Mouse (Mus musculus) limb, embryonic 14.5 days (tissue): ENCODE data around the gene Lrrfip2. TPM values are rescaled to one million over a fixed set of nuclear protein-coding genes. Genes with fewer than 3 reads are reported as not detected.

Experiments used
- ATAC-seq: fragments of 200-750 bp; cut with Nextera tagmentation; 2 replicates; pipeline ENCODE4 v1.8.0; 2017; ENCODE audit warnings: low read depth, moderate number of reproducible peaks, moderate TSS enrichment; ENCODE audit not compliant: low FRiP score
- DNase-seq: peaks from one replicate; pipeline ENCODE4 v3.0.0-alpha.2; 2015; ENCODE audit warnings: low spot score
- H3K27ac ChIP-seq: fragments of 300-500 bp; sonication (generic); replicated peaks from 2 replicates; pipeline ENCODE4 v1.5.1; 2014; ENCODE audit warnings: low read depth, mild to moderate bottlenecking, low read length, moderate library complexity, mixed read lengths
- H3K27me3 ChIP-seq: fragments of 300-500 bp; sonication (generic); 2 replicates; pipeline ENCODE4 v1.6.1; 2014; ENCODE audit warnings: low read length, mixed read lengths; ENCODE audit not compliant: control insufficient read depth, insufficient read depth
- H3K36me3 ChIP-seq: fragments of 300-500 bp; sonication (generic); 2 replicates; pipeline ENCODE4 v1.6.1; 2014; ENCODE audit warnings: mild to moderate bottlenecking, low read length, moderate library complexity, mixed read lengths; ENCODE audit not compliant: control insufficient read depth, insufficient read depth
- H3K4me1 ChIP-seq: fragments of 300-500 bp; sonication (generic); 2 replicates; pipeline ENCODE4 v1.6.1; 2014; ENCODE audit warnings: antibody characterized with exemption, low read length, mixed read lengths; ENCODE audit not compliant: control insufficient read depth, insufficient read depth
- H3K4me2 ChIP-seq: fragments of 300-500 bp; sonication (generic); replicated peaks from 2 replicates; pipeline ENCODE4 v1.6.1; 2014; ENCODE audit warnings: low read depth, mild to moderate bottlenecking, low read length, moderate library complexity; ENCODE audit not compliant: severe bottlenecking
- H3K4me3 ChIP-seq: fragments of 300-500 bp; sonication (generic); replicated peaks from 2 replicates; pipeline ENCODE4 v1.5.1; 2014; ENCODE audit warnings: low read length
- H3K9ac ChIP-seq: fragments of 300-500 bp; sonication (generic); 2 replicates; pipeline ENCODE4 v1.6.1; 2014; ENCODE audit warnings: mild to moderate bottlenecking, low read depth, low read length, moderate library complexity; ENCODE audit not compliant: severe bottlenecking
- H3K9me3 ChIP-seq: fragments of 300-500 bp; sonication (generic); 2 replicates; pipeline ENCODE4 v1.6.1; 2016; ENCODE audit warnings: low read length; ENCODE audit not compliant: control insufficient read depth
- POLR2A ChIP-seq: fragments of 200-500 bp; IDR thresholded peaks from 2 replicates; pipeline ENCODE4 v1.8.0; 2012; ENCODE audit warnings: inconsistent platforms, mild to moderate bottlenecking, moderate library complexity, borderline replicate concordance; ENCODE audit not compliant: insufficient read depth, insufficient read length; ENCODE audit errors: extremely low read depth
- WGBS: fragments of 180-500 bp; shearing (Covaris S2); extraction: QIAGEN DNeasy Blood & Tissue Kit; methylation state at CpG from one replicate; pipeline ENCODE4 v1.1.7; 2014; 5-methylcytosine and 5-hydroxymethylcytosine counted together
- polyA plus RNA-seq, 2 experiments: library from polyadenylated mRNA; depleted of rRNA in 1 of 2; stranded (reverse) in 1 of 2; unstranded in 1 of 2; fragments of >200 nt; fragmentation: Nextera tagmentation in 1 of 2; extraction: Ambion mirVana in 1 of 2; gene quantifications; 2 replicates each; pipeline versions ENCODE4 v1.2.1 to v1.2.3; 2012 to 2014

Lrrfip2 gene
- polyA plus RNA-seq, 2 experiments = 36.6 to 37.4 TPM

- no peak for ATAC-seq
- H3K36me3 ChIP-seq = no peaks in the 10 kb centered on the region
- no peaks in the 10 kb centered on the region for H3K27me3 ChIP-seq
- no peaks in the 10 kb centered on the region for H3K4me1 ChIP-seq
- no peak for DNase-seq
- no peak overlapping the region for H3K4me3 ChIP-seq
- H3K27ac ChIP-seq = no peak overlapping the region
- TF ChIP-seq POLR2A = no peak
- no peak overlapping the region for H3K9ac ChIP-seq
- 73% methylated on average over 3 of the region's 3 CpGs for WGBS
- no peaks in the 10 kb centered on the region for H3K9me3 ChIP-seq
- no peak overlapping the region for H3K4me2 ChIP-seq
Measured at GRCm38 (mm10) chr9:111182176-111182575, 64.8 kb downstream of the Lrrfip2 start.

DNA sequence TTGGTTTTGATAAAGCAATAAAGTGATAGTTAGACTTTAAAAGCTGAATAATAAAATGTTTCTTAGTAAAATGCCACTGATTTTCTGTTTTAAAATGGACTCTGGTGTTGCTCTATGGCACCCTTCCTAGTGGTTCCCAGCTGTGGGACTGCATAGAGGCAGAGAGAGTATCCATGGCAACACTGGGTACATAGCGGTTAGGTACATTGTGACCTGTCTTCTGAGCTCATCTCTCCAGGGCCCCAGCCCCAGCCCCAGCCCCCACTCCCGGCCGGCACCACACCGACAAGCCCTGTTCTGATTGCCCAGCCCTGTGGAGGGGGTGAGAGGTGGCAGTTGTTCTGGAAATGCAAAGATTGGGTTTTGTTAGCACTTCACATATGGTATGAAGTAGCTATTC lies 67.5 kb downstream of the Lrrfip2 start:
- H3K27me3 ChIP-seq = no peaks in the 10 kb centered on the region
- 0 out of 2 replicates have a peak, but pooled peaks have one; percentile 26 for ATAC-seq
- WGBS = 69% methylated on average over 4 of the region's 4 CpGs
- no peak overlapping the region for H3K4me3 ChIP-seq
- H3K9ac ChIP-seq = no peak overlapping the region
- no peaks in the 10 kb centered on the region for H3K4me1 ChIP-seq
- H3K9me3 ChIP-seq = no peaks in the 10 kb centered on the region
- no peak overlapping the region for H3K27ac ChIP-seq
- DNase-seq = no peak
- TF ChIP-seq POLR2A = no peak
- H3K36me3 ChIP-seq = peaks cover 2% of the 10 kb centered on the region
- no peak overlapping the region for H3K4me2 ChIP-seq

- Histone ChIP-seq H3K9ac (no peak overlapping the region), H3K9me3 (no peaks in the 10 kb centered on the region), H3K4me3 (no peak overlapping the region), H3K4me2 (no peak overlapping the region), H3K27me3 (no peaks in the 10 kb centered on the region), H3K4me1 (no peaks in the 10 kb centered on the region), H3K36me3 (peaks cover 5% of the 10 kb centered on the region), H3K27ac (no peak overlapping the region)
- DNase-seq (no peak), ATAC-seq (no peak)
- no peak for TF ChIP-seq POLR2A
- WGBS = 76% methylated on average over 6 of the region's 6 CpGs
Measured at GRCm38 (mm10) chr9:111186861-111187260, 69.5 kb downstream of the Lrrfip2 start.

DNA sequence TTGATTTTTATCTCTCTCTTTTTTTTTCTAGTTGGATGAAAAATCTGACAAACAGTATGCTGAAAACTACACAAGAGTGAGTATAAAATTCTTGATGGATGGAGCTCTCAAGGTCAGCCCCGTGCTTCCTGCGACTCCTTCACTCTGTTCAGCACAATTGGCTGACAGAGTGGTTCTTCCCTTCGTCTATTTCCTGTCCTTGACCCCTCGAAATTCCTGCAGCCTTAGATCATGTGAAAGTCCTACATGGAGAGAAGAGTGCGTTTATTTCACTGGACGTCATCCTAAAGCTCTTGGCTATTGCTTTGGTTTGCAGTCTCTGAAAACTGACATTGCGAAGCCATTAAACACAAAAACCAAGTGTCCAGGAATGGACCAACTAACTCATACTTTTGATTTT lies 71.3 kb downstream of the Lrrfip2 start:
- H3K4me2 ChIP-seq = no peak overlapping the region
- DNase-seq (no peak), ATAC-seq (no peak)
- 84% methylated on average over 7 of the region's 7 CpGs for WGBS
- no peak for TF ChIP-seq POLR2A
- H3K27me3 ChIP-seq = no peaks in the 10 kb centered on the region
- no peak overlapping the region for H3K27ac ChIP-seq
- H3K4me1 ChIP-seq = no peaks in the 10 kb centered on the region
- no peaks in the 10 kb centered on the region for H3K9me3 ChIP-seq
- H3K4me3 ChIP-seq = no peak overlapping the region
- H3K9ac ChIP-seq = no peak overlapping the region
- H3K36me3 ChIP-seq = peaks cover 5% of the 10 kb centered on the region

DNA sequence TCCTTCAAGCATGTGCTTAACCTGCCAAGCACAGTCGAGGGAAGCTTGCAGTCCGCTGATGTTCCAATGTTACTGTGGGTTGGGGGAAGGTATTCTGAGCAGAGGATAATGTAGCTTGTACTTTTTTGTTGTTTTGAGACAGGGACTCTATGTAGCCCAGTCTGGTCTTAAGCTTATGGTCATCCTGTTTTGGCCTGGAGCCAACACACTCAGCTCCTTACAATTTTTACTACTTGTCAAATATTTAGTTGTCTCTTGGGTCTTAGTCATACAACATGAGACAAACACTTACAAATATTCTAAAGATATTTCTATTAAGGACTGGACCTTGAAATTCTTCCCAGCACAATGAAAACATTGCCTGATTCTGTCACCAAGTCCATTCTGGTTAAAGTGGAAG lies 75.8 kb downstream of the Lrrfip2 start:
- peaks cover 13% of the 10 kb centered on the region for H3K36me3 ChIP-seq
- H3K9me3 ChIP-seq = no peaks in the 10 kb centered on the region
- ATAC-seq (no peak), DNase-seq (no peak)
- no peak overlapping the region for H3K27ac ChIP-seq
- no peak for TF ChIP-seq POLR2A
- WGBS = 84% methylated on average over 2 of the region's 2 CpGs
- H3K9ac ChIP-seq = no peak overlapping the region
- no peaks in the 10 kb centered on the region for H3K27me3 ChIP-seq
- no peaks in the 10 kb centered on the region for H3K4me1 ChIP-seq
- no peak overlapping the region for H3K4me2 ChIP-seq
- no peak overlapping the region for H3K4me3 ChIP-seq

DNA sequence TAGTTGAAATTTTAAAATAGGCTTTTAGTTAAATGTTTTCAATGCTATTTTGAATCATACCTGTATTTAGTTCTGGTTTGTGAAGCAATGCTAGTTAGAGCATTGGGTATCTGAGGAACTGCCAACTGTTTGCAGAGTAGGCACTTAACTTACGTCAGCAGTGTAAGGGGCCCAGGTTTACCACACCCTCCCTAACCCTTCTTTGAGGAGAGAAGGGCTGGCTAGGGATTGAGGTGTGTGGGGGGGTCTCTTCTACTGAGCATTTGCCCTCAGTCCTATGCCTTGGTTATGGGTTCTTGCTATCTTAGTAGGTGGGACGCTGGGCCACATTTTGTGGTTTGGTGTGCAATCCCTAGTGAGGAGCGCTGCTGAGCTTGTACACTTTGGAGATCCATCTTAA lies 79.7 kb downstream of the Lrrfip2 start:
- Histone ChIP-seq H3K4me1 (no peaks in the 10 kb centered on the region), H3K27ac (no peak overlapping the region), H3K36me3 (peaks cover 23% of the 10 kb centered on the region), H3K9ac (no peak overlapping the region), H3K27me3 (no peaks in the 10 kb centered on the region), H3K9me3 (no peaks in the 10 kb centered on the region), H3K4me2 (no peak overlapping the region), H3K4me3 (no peak overlapping the region)
- no peak for ATAC-seq
- DNase-seq = no peak
- WGBS = 97% methylated on average over 3 of the region's 3 CpGs
- no peak for TF ChIP-seq POLR2A
